Mouse (Mus musculus) kidney, postnatal 36 days (tissue): ENCODE measurements around the gene F10.

Experiments used
- DNase-seq, 2 experiments: peaks; one replicate each; pipeline ENCODE4 v3.0.0; 2021 to 2022; ENCODE audit warnings: mixed read lengths in 2 of 2

F10 gene

GRCm38 (mm10) chr8:13037015-13037414 lies at the start of gene F10:
Gene F10, plus strand, starts transcription at chr8:13037308.
- DNase-seq = no peak

- no peak for DNase-seq
These were observed 49.5 kb upstream of the F10 start for GRCm38 (mm10) chr8:12987571-12987970.

GRCm38 (mm10) chr8:12988722-12989430 lies 48.2 kb upstream of the F10 start:
- peak in 1 of 2 experiments; percentile 51 for DNase-seq

GRCm38 (mm10) chr8:12991411-12991810 lies 45.7 kb upstream of the F10 start:
- no peak for DNase-seq

GRCm38 (mm10) chr8:12994468-12994867 lies 42.6 kb upstream of the F10 start:
- DNase-seq = no peak

GRCm38 (mm10) chr8:12995481-12995880 lies 41.6 kb upstream of the F10 start:
- no peak for DNase-seq

GRCm38 (mm10) chr8:12996831-12997275 lies 40.3 kb upstream of the F10 start:
- DNase-seq = no peak

GRCm38 (mm10) chr8:12998331-12998730 lies 38.8 kb upstream of the F10 start:
- no peak for DNase-seq

- peak in 1 of 2 experiments; percentile 17 for DNase-seq
These were observed 37.3 kb upstream of the F10 start for GRCm38 (mm10) chr8:12999793-13000192.

- no peak for DNase-seq
These were observed 29.6 kb upstream of the F10 start for GRCm38 (mm10) chr8:13007458-13007857.

GRCm38 (mm10) chr8:13010313-13010712 lies 26.8 kb upstream of the F10 start:
- peak in 1 of 2 experiments; percentile 38 for DNase-seq

- peak in 1 of 2 experiments; percentile 43 for DNase-seq
These were observed 17.5 kb upstream of the F10 start for GRCm38 (mm10) chr8:13019560-13019959.

- no peak for DNase-seq
These were observed 15.3 kb upstream of the F10 start for GRCm38 (mm10) chr8:13021830-13022229.

- DNase-seq = peak; percentile 48 to 71
These were observed 11.5 kb upstream of the F10 start, which contains the start of gene F7 for GRCm38 (mm10) chr8:13025487-13026224. Gene F7, plus strand, starts transcription at chr8:13026034.

GRCm38 (mm10) chr8:13027615-13028014 lies 9.5 kb upstream of the F10 start:
- DNase-seq = no peak

GRCm38 (mm10) chr8:13028482-13028881 lies 8.6 kb upstream of the F10 start:
- DNase-seq = no peak

GRCm38 (mm10) chr8:13036346-13036812 lies 729 bp upstream of the F10 start:
- DNase-seq = no peak

- DNase-seq = peak; percentile 18 to 36
These were observed 461 bp downstream of the F10 start for GRCm38 (mm10) chr8:13037569-13037968.

GRCm38 (mm10) chr8:13039054-13039453 lies 1.9 kb downstream of the F10 start:
- DNase-seq = no peak

- DNase-seq = no peak
These were observed 4.4 kb downstream of the F10 start for GRCm38 (mm10) chr8:13041459-13041858.

GRCm38 (mm10) chr8:13047652-13048051 lies 10.5 kb downstream of the F10 start:
- no peak for DNase-seq

GRCm38 (mm10) chr8:13050550-13050949 lies 13.4 kb downstream of the F10 start:
- DNase-seq = no peak

- DNase-seq = peak; percentile 46 to 54
These were observed 20.2 kb downstream of the F10 start for GRCm38 (mm10) chr8:13057351-13057750.
